Mouse (Mus musculus) limb, embryonic 14.5 days (tissue): ENCODE data around the gene Tlr9. TPM values are rescaled to one million over a fixed set of nuclear protein-coding genes. Genes with fewer than 3 reads are reported as not detected.

Experiments
- ATAC-seq: fragments of 200-750 bp; cut with Nextera tagmentation; 2 replicates; pipeline ENCODE4 v1.8.0; 2017; ENCODE audit warnings: low read depth, moderate number of reproducible peaks, moderate TSS enrichment; ENCODE audit not compliant: low FRiP score
- DNase-seq: peaks from one replicate; pipeline ENCODE4 v3.0.0-alpha.2; 2015; ENCODE audit warnings: low spot score
- H3K27ac ChIP-seq: fragments of 300-500 bp; sonication (generic); replicated peaks from 2 replicates; pipeline ENCODE4 v1.5.1; 2014; ENCODE audit warnings: low read depth, mild to moderate bottlenecking, low read length, moderate library complexity, mixed read lengths
- H3K27me3 ChIP-seq: fragments of 300-500 bp; sonication (generic); 2 replicates; pipeline ENCODE4 v1.6.1; 2014; ENCODE audit warnings: low read length, mixed read lengths; ENCODE audit not compliant: control insufficient read depth, insufficient read depth
- H3K36me3 ChIP-seq: fragments of 300-500 bp; sonication (generic); 2 replicates; pipeline ENCODE4 v1.6.1; 2014; ENCODE audit warnings: mild to moderate bottlenecking, low read length, moderate library complexity, mixed read lengths; ENCODE audit not compliant: control insufficient read depth, insufficient read depth
- H3K4me1 ChIP-seq: fragments of 300-500 bp; sonication (generic); 2 replicates; pipeline ENCODE4 v1.6.1; 2014; ENCODE audit warnings: antibody characterized with exemption, low read length, mixed read lengths; ENCODE audit not compliant: control insufficient read depth, insufficient read depth
- H3K4me2 ChIP-seq: fragments of 300-500 bp; sonication (generic); replicated peaks from 2 replicates; pipeline ENCODE4 v1.6.1; 2014; ENCODE audit warnings: low read depth, mild to moderate bottlenecking, low read length, moderate library complexity; ENCODE audit not compliant: severe bottlenecking
- H3K4me3 ChIP-seq: fragments of 300-500 bp; sonication (generic); replicated peaks from 2 replicates; pipeline ENCODE4 v1.5.1; 2014; ENCODE audit warnings: low read length
- H3K9ac ChIP-seq: fragments of 300-500 bp; sonication (generic); 2 replicates; pipeline ENCODE4 v1.6.1; 2014; ENCODE audit warnings: mild to moderate bottlenecking, low read depth, low read length, moderate library complexity; ENCODE audit not compliant: severe bottlenecking
- H3K9me3 ChIP-seq: fragments of 300-500 bp; sonication (generic); 2 replicates; pipeline ENCODE4 v1.6.1; 2016; ENCODE audit warnings: low read length; ENCODE audit not compliant: control insufficient read depth
- POLR2A ChIP-seq: fragments of 200-500 bp; IDR thresholded peaks from 2 replicates; pipeline ENCODE4 v1.8.0; 2012; ENCODE audit warnings: inconsistent platforms, mild to moderate bottlenecking, moderate library complexity, borderline replicate concordance; ENCODE audit not compliant: insufficient read depth, insufficient read length; ENCODE audit errors: extremely low read depth
- WGBS: fragments of 180-500 bp; shearing (Covaris S2); extraction: QIAGEN DNeasy Blood & Tissue Kit; methylation state at CpG from one replicate; pipeline ENCODE4 v1.1.7; 2014; 5-methylcytosine and 5-hydroxymethylcytosine counted together
- polyA plus RNA-seq, 2 experiments: library from polyadenylated mRNA; depleted of rRNA in 1 of 2; stranded (reverse) in 1 of 2; unstranded in 1 of 2; fragments of >200 nt; fragmentation: Nextera tagmentation in 1 of 2; extraction: Ambion mirVana in 1 of 2; gene quantifications; 2 replicates each; pipeline versions ENCODE4 v1.2.1 to v1.2.3; 2012 to 2014

The Tlr9 gene
- polyA plus RNA-seq, 2 experiments = 0.08 to 0.99 TPM

- Histone ChIP-seq H3K27ac (no peak overlapping the region), H3K27me3 (no peaks in the 10 kb centered on the region), H3K4me2 (no peak overlapping the region), H3K4me1 (no peaks in the 10 kb centered on the region), H3K4me3 (no peak overlapping the region), H3K9ac (no peak overlapping the region), H3K9me3 (no peaks in the 10 kb centered on the region), H3K36me3 (peaks cover 57% of the 10 kb centered on the region)
- no peak for TF ChIP-seq POLR2A
- DNase-seq (no peak), ATAC-seq (no peak)
- 86% methylated on average over 3 of the region's 3 CpGs for WGBS
Observed at GRCm38 (mm10) chr9:106232956-106233355, 10.6 kb downstream of the Tlr9 start.

GRCm38 (mm10) chr9:106233953-106234352 lies 11.6 kb downstream of the Tlr9 start:
- Histone ChIP-seq H3K4me1 (no peaks in the 10 kb centered on the region), H3K9me3 (no peaks in the 10 kb centered on the region), H3K27me3 (no peaks in the 10 kb centered on the region), H3K4me3 (no peak overlapping the region), H3K4me2 (no peak overlapping the region), H3K36me3 (peaks cover 67% of the 10 kb centered on the region), H3K9ac (no peak overlapping the region), H3K27ac (no peak overlapping the region)
- DNase-seq (no peak), ATAC-seq (no peak)
- WGBS = 77% methylated on average over 6 of the region's 6 CpGs
- TF ChIP-seq POLR2A = no peak

GRCm38 (mm10) chr9:106235194-106235830 lies 12.9 kb downstream of the Tlr9 start:
- DNase-seq = no peak
- Histone ChIP-seq H3K27me3 (no peaks in the 10 kb centered on the region), H3K4me3 (no peak overlapping the region), H3K9me3 (no peaks in the 10 kb centered on the region), H3K4me2 (no peak overlapping the region), H3K36me3 (peaks cover 81% of the 10 kb centered on the region), H3K4me1 (no peaks in the 10 kb centered on the region), H3K27ac (no peak overlapping the region), H3K9ac (no peak overlapping the region)
- ATAC-seq = no peak
- 92% methylated on average over 23 of the region's 23 CpGs for WGBS
- no peak for TF ChIP-seq POLR2A

- DNase-seq (no peak), ATAC-seq (no peak)
- H3K36me3 ChIP-seq = peaks cover 89% of the 10 kb centered on the region
- 91% methylated on average over 23 of the region's 23 CpGs for WGBS
- H3K9me3 ChIP-seq = no peaks in the 10 kb centered on the region
- H3K27me3 ChIP-seq = no peaks in the 10 kb centered on the region
- no peak overlapping the region for H3K27ac ChIP-seq
- no peak overlapping the region for H3K4me3 ChIP-seq
- H3K4me1 ChIP-seq = no peaks in the 10 kb centered on the region
- no peak overlapping the region for H3K9ac ChIP-seq
- no peak overlapping the region for H3K4me2 ChIP-seq
- no peak for TF ChIP-seq POLR2A
Observed at GRCm38 (mm10) chr9:106236156-106236817, 13.9 kb downstream of the Tlr9 start.

- no peaks in the 10 kb centered on the region for H3K4me1 ChIP-seq
- DNase-seq = no peak
- no peak overlapping the region for H3K4me3 ChIP-seq
- no peaks in the 10 kb centered on the region for H3K9me3 ChIP-seq
- TF ChIP-seq POLR2A = no peak
- no peak overlapping the region for H3K27ac ChIP-seq
- H3K27me3 ChIP-seq = no peaks in the 10 kb centered on the region
- no peak overlapping the region for H3K9ac ChIP-seq
- no peak for ATAC-seq
- peaks cover 94% of the 10 kb centered on the region for H3K36me3 ChIP-seq
- no peak overlapping the region for H3K4me2 ChIP-seq
- 88% methylated on average over 3 of the region's 3 CpGs for WGBS
Observed at GRCm38 (mm10) chr9:106236818-106237211, 14.4 kb downstream of the Tlr9 start.
